Mouse (Mus musculus) CH12.LX (cell line): ENCODE results near the gene Cfap52.

ENCODE experiments used
- CTCF ChIP-seq, 2 experiments: IDR thresholded peaks in 1 of 2; conservative IDR thresholded peaks in 1 of 2; 2 replicates each; pipeline ENCODE4 v1.5.1; 2011 to 2012; ENCODE audit warnings: low read depth in 2 of 2, low read length in 2 of 2, improper control_type of control experiment in 1 of 2, inconsistent platforms in 1 of 2, mild to moderate bottlenecking in 1 of 2, moderate library complexity in 1 of 2
- MEF2A ChIP-seq: IDR thresholded peaks from 2 replicates; pipeline ENCODE4 v1.6.1; 2014; ENCODE audit warnings: low read depth, mild to moderate bottlenecking, inconsistent platforms, low read length, improper control_type of control experiment, borderline replicate concordance

DNA sequence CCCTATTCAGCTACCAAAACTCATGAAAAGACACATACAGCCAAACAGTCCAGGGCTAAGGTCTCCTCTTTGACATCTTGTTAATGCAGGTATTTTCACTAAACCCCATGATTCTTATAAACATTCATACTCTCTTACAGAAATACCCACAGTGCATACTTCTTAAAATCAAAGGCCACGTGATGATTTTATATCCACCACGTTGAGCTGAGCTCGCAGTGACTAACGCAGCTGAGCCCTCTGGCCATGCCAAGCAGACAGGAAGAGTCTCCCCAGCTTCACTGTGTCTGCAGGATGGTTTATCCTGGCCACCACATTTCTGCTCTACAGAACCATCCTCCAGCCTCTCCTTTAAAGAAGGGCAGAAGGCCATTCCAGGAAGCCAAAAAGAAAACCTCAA, 61.7 kb downstream of the Cfap52 start:
- TF ChIP-seq MEF2A = no peak
- TF ChIP-seq CTCF (conservative IDR thresholded peaks at IDR 0.05 in 1 of 2, IDR thresholded peaks at IDR 0.05 in 1 of 2; ENCODE audit: low read depth in 2 of 2, low read length in 2 of 2) = no peak
